Mouse (Mus musculus): ENCODE data around the gene Galnt10.

The Galnt10 gene

DNA sequence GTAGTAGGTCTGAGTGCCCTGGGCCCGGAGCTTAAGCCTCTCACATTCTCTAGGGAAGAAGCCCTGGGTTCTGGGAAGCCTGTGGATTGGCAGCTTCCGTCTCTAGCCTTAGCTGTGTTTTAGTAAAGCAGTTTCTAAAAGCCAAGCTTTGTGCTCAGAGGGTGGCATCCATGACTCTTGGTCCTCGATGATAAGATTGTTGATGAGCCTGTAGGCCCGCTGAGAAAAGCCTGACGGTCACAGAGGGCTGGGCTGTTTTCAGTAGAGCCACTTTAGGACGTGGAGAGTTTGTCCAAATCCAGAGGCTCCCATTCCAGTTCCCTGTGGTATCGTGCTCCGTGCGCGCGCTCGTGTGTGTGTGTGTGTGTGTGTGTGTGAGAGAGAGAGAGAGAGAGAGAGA lies 41.6 kb downstream of the Galnt10 start:
- no peak for DNase-seq (ENCODE audit: inconsistent age in 2 of 2, low spot score in 1 of 2)

GRCm38 (mm10) chr11:57687258-57687657 lies 42.0 kb downstream of the Galnt10 start:
- no peak for DNase-seq (ENCODE audit: inconsistent age in 2 of 2, low spot score in 1 of 2)

- DNase-seq (ENCODE audit: inconsistent age in 2 of 2, low spot score in 1 of 2) = peak; percentile 22 to 47
Observed at GRCm38 (mm10) chr11:57688179-57688929, 43.1 kb downstream of the Galnt10 start.

DNA sequence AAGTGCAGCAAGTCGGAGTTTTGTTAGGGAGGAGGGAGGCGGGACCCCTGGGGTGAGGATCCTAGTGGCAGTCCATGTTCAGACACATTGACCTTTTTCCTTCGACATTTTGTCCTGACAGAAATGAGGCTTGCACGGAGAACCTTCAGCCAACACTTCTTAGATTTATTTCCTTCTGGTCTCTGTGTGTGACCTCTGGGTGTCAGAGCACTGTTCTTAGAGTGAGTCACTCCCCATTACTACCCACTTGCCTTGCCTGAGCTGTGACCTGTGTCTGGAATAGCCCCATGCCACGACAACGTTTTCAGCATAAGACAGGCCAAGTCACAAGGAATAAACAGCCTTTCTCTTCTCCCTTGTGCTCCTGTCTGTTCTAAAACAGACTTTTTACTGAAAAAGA lies 44.6 kb downstream of the Galnt10 start:
- DNase-seq (ENCODE audit: inconsistent age in 2 of 2, low spot score in 1 of 2) = peak; percentile 49 to 66

GRCm38 (mm10) chr11:57690836-57691235 lies 45.6 kb downstream of the Galnt10 start:
- peak in 1 of 2 experiments; percentile 57 for DNase-seq (ENCODE audit: inconsistent age in 2 of 2, low spot score in 1 of 2)

DNA sequence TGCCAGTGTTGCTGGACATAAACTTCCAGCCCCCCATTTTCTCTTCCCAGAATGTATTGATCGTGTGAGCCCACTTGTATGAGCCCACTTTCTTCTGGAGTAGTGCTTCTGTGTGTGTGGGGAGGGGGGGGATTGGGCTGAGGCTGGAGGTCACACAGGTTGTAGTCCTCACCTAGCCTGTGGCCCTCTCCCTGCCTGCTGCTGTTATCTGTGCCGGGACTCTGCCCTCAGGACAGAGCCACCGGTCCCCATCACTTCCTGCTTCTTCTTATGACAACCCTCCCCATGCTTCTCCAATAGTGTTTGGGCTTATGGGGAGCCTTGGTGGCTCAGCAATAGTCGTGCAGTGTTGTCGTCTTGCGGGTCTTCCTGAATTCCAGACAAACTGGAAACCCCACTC lies 46.7 kb downstream of the Galnt10 start:
- no peak for DNase-seq (ENCODE audit: inconsistent age in 2 of 2, low spot score in 1 of 2)

- no peak for DNase-seq (ENCODE audit: inconsistent age in 2 of 2, low spot score in 1 of 2)
Observed at GRCm38 (mm10) chr11:57692726-57693125, 47.5 kb downstream of the Galnt10 start.

DNA sequence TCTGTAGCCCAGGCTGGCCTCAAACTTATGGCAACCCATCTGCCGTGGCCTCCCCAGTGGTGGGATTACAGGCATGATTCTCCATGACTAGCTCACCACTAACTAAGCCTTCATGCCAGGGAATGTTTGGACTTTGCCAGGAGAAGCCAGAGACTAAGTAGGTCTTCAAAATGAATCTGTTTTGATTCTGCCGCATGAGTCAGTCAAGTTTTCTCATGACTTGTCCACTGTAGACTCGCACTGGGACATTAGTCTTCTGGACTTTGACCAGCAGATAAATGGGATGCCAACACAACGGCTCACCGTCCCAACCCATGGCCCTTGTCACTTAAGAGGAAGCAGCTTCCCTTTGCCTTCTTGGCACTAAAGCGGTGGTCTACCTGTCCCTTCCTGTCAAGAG lies 49.2 kb downstream of the Galnt10 start:
- peak in 1 of 2 experiments; percentile 37 for DNase-seq (ENCODE audit: inconsistent age in 2 of 2, low spot score in 1 of 2)

DNA sequence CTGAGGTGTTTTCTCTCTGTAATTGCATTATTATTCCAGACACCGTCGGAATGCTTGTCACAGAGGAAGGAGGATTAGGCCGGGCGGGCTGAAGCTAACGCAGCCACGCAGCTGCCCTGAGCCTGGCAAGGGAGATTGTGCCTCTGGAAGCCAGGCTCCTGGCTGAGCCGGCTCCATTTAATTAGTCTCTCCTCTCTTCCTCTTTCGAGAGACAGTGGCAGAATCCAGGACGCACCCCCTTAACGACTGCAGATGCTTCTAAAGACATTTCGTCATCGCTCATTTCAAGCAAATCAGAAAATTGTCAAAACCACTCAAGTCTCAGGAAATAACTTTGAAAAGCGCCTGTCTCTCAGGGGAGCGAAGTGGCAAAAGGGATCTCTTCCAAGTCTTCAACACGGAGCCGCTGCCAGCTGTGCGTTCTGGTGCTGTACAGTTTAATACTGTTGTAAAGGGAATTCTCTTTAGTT lies 51.0 kb downstream of the Galnt10 start:
- peak in 1 of 2 experiments; percentile 31 for DNase-seq (ENCODE audit: inconsistent age in 2 of 2, low spot score in 1 of 2)

DNA sequence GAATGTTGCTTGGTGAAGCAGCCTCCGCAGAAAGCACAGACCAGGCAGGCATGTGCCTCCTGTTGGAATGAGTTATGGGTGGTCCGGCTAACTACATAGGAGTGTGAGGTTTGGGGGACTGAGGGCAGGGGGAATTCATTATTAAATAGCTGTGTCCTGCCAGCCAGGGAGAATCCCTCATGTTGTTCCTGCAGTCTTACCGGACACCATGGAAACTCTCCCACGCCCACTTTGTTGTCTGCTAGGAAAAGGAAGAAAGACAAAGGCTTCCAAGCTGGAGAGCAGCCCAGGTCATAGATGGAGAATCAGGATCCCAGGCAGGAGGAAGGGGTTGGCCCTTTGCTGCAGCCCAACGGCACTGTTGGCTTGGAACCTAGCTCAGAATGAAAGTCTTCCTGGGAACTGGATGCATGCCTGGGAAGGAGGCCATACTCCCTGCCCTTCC lies 51.6 kb downstream of the Galnt10 start:
- DNase-seq (ENCODE audit: inconsistent age in 2 of 2, low spot score in 1 of 2) = peak in 1 of 2 experiments; percentile 66

DNA sequence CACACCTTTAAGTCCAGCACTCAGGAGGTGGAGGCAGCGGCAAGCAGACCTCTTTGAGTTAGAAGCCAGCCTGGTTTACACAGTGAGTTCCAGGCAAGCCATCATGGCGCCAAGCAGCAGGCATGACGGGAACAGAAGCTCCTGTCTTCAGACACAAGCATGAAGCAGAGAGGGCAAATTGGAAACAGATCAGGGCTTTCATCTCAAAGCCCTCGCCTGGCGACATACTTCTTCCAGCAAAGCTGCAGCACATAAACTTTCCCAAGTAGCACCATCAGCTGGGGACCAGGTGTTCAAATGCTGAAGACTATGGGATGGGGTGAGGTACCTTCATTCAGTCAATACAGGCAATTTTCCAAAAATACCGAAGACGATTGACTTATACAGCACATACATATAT lies 54.9 kb downstream of the Galnt10 start:
- no peak for DNase-seq (ENCODE audit: inconsistent age in 2 of 2, low spot score in 1 of 2)

DNA sequence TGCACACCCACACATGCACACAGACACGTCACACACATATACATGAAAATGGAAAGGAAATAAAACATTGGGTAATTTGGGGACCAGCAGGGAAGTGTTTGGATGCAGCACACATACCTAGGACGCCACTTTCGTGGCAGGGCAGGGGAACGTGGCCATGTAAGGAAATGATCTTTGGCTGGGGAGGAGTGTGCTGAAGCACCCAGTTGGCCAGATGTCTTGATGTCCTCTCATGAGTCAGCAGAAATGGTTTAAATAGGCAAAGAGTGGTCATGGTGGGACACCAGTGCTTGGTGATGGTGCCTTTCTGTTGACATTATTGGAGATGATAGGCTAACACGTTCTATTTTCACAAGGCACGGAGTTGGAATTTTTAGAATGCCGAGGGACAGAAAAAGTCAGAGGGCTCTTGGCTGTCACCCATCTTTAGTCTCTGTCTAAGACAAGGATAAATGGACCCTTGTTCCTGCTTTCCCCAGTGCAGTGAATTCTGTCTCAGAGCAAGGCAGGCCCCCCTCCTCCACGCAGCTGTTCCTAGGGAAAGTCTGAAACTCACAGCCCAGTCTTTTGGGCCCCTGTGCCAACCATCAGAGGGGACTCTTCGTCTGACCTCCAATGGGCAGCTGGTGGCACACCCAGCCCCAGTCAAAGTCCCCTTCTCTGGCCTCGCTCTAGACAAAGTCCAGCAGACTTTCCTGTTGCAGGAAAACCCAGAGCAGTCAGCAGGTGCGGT lies 56.1 kb downstream of the Galnt10 start:
- DNase-seq (ENCODE audit: inconsistent age in 2 of 2, low spot score in 1 of 2) = no peak

- no peak for DNase-seq (ENCODE audit: inconsistent age in 2 of 2, low spot score in 1 of 2)
Observed at GRCm38 (mm10) chr11:57701956-57702355, 56.7 kb downstream of the Galnt10 start.

DNA sequence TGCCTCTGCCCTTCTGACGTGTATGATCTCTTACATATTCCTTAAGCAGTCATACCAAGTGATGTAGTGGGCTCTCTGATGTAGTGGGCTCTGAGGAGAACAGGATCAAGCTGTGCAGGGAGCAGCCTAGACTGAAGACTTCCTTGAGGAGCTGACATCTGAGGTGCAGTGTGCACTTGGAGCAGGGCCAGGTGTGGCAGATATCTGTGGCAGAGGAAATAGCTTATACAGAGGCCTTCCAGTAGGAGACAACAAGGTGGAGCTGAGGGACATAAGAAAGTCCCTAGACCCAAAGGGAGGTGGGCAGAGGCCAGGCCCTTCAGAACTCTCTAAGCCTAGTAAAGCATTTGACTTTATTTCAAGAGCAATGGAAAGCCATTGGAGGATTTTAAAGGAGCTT lies 61.4 kb downstream of the Galnt10 start:
- no peak for DNase-seq (ENCODE audit: inconsistent age in 2 of 2, low spot score in 1 of 2)

DNA sequence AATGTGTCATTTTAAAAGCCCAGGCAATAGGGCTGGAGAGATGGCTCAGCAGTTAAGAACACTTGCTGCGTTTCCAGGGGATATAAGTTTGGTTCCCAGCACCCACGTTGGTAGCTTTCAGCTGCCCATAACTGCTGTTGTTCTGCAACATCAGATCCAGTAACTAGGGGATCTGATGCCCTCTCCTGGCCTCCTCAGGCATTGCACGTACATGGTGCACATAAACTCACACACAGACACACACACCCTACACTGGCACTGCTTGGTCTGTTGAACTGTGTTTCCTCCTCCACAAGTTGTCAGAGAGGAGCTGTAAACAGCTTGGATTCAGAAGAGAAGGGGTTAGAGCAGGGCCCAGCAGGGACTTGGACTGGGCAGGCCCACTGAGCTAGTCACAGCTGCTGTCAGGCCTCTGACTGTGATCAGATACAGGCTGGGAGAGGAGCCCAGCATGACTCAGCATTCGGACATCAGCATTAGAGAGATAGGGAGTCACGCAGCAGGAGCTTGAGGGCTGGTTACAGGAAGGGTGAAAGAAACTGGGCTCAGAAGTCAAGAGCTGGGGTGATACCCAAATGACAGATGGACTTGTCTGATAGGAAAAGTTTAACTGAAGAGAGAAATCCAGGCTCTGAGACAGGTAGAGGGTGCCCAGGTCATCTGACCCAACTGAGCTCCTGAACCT lies 62.0 kb downstream of the Galnt10 start:
- DNase-seq (ENCODE audit: inconsistent age in 2 of 2, low spot score in 1 of 2) = peak; percentile 75 to 85

DNA sequence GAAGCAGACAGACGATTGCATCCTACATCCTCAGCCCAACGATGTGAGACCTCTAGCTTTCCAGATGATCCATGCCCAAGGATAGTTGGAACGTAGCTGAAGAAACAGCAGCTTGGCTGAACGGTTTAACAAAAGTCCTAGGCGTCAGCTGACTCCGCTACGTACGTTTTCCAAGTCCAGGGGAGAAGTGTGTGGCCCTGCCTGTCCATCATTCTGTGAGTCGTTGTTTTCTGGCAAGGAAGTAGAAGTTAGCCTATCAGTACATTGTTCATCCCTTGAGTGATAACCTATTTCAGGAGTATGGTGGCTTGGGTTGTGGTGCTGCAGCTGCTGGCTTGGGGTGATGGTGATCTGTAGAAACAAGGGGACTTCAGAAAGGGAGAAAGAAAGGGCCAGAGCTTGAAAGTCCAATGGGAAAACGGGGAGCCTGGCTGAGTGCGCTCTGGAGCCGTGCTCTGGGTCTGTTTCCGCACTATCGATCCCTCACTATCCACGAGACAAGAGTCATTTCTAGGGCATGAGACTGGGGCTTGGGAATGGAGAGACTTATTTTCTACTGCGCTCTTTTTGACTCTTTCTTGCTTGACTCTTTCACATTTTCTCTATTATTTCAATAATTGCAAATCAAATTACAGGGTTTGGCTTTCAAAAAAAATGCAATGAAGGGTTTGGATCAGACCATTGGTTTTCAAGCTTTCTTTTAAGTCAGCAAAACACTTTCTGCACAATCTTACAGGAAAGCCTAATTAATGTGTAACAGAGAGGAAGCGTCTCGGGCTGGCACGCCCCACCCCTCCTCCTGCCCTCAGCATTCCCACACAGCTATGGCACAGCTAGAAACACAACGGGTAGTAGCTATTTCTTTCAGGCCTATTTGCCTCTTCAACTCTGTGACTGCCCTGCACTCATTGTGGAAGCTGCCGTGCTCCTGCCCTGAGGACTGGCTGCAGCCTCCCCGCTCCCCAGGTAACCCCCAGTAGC lies 63.2 kb downstream of the Galnt10 start:
- peak; percentile 51 to 72 for DNase-seq (ENCODE audit: inconsistent age in 2 of 2, low spot score in 1 of 2)

GRCm38 (mm10) chr11:57713960-57714359 lies 68.7 kb downstream of the Galnt10 start:
- no peak for DNase-seq (ENCODE audit: inconsistent age in 2 of 2, low spot score in 1 of 2)

DNA sequence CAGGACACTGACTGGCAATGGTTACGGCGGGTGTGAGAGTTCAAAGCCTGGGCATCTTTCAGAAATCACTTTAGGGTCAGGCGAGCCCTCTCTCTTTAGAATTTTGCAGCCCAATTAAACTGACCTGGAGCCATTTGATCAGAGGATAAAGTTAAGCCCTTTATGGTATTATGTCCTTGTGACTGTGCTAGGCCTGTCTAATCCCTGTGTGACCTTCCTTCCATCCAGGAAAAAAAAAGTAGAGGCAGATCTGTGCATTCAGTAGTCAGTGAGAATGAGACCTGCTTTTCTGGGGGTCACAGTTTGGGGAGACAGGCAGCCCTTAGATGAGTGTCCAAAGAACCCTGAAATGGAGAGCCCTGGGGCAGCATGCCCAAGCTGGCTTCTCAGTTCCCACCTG lies 71.5 kb downstream of the Galnt10 start:
- no peak for DNase-seq (ENCODE audit: inconsistent age in 2 of 2, low spot score in 1 of 2)

DNA sequence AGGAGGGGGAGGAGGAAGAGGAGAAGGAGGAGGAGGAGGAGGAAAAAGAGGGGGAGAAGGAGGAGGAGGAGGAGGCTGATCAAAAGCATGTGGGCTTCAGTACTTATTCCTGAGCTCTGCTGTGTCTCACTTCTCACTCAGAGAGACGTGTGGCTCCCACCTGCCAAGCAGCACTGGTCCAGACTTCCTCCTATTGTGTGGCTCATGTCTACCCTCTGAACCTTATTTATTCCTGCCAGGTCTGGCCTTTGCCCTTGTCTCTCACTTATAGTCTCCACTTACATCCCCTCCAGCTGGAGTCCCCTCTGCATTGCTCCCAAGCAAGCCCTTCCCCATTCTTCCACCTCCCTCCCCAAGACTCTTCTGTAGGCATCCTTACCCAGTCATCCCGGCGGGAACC lies 72.2 kb downstream of the Galnt10 start:
- no peak for DNase-seq (ENCODE audit: inconsistent age in 2 of 2, low spot score in 1 of 2)

DNA sequence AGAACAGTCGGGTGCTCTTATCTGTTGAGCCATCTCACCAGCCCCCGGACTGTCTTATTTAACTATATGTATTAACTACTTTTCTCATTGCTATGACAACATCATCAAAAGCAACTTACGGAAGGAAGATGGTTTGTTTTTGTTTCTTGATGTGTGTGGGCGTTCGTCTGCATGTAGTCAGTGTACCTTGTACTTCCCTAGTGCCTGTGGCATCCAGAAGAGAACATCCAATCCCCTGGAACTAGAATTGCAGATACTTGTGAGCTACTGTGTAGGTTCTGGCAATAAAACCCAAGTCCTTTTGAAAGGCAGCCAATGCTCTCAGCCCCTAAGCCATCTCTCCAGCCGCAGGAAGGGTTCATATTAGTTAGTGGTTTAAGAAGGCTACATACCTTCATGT lies 72.8 kb downstream of the Galnt10 start:
- DNase-seq (ENCODE audit: inconsistent age in 2 of 2, low spot score in 1 of 2) = no peak
